Comparison of ENCODE assay signal across 29 mouse cellular contexts in genomic region chr7:55869220-55869619, GRCm38 (mm10). TPM values are rescaled to one million over a fixed set of nuclear protein-coding genes. Genes with fewer than 3 reads are reported as not detected.
DNase-seq lines count a peak whose midpoint lies in the region; ATAC-seq and TF ChIP-seq lines count a peak whose summit lies in the region.
"Had no signal": no experiment of that assay in that cellular context is flagged by ENCODE, and none has a peak within 500 bp of the region (broad histone marks: within the 10 kb centered on the region; RNA-seq: fewer than 3 reads in every experiment).

No protein-coding gene starts in this region.

- peaks cover 5% of the 10 kb centered on the region; the same call in 1 of the 2 replicates for H3K4me1 ChIP-seq in intestine, embryonic 15.5 days (replicated peaks)
- H3K4me1 ChIP-seq in intestine, postnatal 0 days (replicated peaks; ENCODE audit: control insufficient read depth, insufficient read depth, low read length): no peaks in the 10 kb centered on the region; the same call in 1 of the 2 replicates
- peaks cover 2 to 37% of the 10 kb centered on the region in 2 experiments for H3K4me1 ChIP-seq in CH12.LX (ENCODE audit: control insufficient read depth in 1 of 2, insufficient read depth in 2 of 2)
- H3K4me1 ChIP-seq: hindbrain, embryonic 13.5 days had no signal

- TF ChIP-seq POLR2A in CH12.LX (IDR thresholded peaks at IDR 0.05; ENCODE audit: low read depth, low read length): no peak

- H3K79me2 ChIP-seq in CH12.LX (replicated peaks; ENCODE audit: control insufficient read depth, extremely low read depth, insufficient read depth, poor library complexity, severe bottlenecking): peaks cover 5% of the 10 kb centered on the region; the same call in 1 of the 2 replicates

- H3K9me3 ChIP-seq in intestine, embryonic 15.5 days: no peaks in the 10 kb centered on the region
- H3K9me3 ChIP-seq in intestine, postnatal 0 days (ENCODE audit: control insufficient read depth): no peaks in the 10 kb centered on the region
- no peaks in the 10 kb centered on the region for H3K9me3 ChIP-seq in CH12.LX (replicated peaks; ENCODE audit: low read length)
- H3K9me3 ChIP-seq: forebrain, embryonic 13.5 days; heart, embryonic 12.5 days; hindbrain, embryonic 13.5 days; limb, embryonic 12.5 days; liver, embryonic 12.5 days; megakaryocyte, embryonic 14.5 days; midbrain, embryonic 12.5 days; neural tube, embryonic 13.5 days had no signal

- no peak overlapping the region for H3K4me3 ChIP-seq in intestine, embryonic 15.5 days (replicated peaks)
- no peak overlapping the region for H3K4me3 ChIP-seq in intestine, postnatal 0 days (ENCODE audit: low read depth, low read length)
- H3K4me3 ChIP-seq in CH12.LX (replicated peaks in 1 of 3; ENCODE audit: low read depth in 2 of 3, low read length in 2 of 3, poor library complexity in 1 of 3): no peak overlapping the region
- H3K4me3 ChIP-seq: forebrain, embryonic 13.5 days; heart, embryonic 12.5 days; hindbrain, embryonic 13.5 days; left cerebral cortex, adult 2 months; limb, embryonic 12.5 days; liver, embryonic 12.5 days; megakaryocyte, embryonic 14.5 days; midbrain, embryonic 12.5 days; neural tube, embryonic 13.5 days had no signal

- no peaks in the 10 kb centered on the region for H3K27me3 ChIP-seq in intestine, embryonic 15.5 days (replicated peaks)
- H3K27me3 ChIP-seq in intestine, postnatal 0 days (replicated peaks; ENCODE audit: control insufficient read depth, insufficient read depth, low read length): no peaks in the 10 kb centered on the region
- H3K27me3 ChIP-seq in CH12.LX (replicated peaks): no peaks in the 10 kb centered on the region
- H3K27me3 ChIP-seq: forebrain, embryonic 13.5 days; heart, embryonic 12.5 days; hindbrain, embryonic 13.5 days; limb, embryonic 12.5 days; liver, embryonic 12.5 days; megakaryocyte, embryonic 14.5 days; midbrain, embryonic 12.5 days; neural tube, embryonic 13.5 days had no signal

- WGBS in intestine, embryonic 15.5 days: 77% methylated on average over 3 of the region's 3 CpGs
- WGBS in intestine, postnatal 0 days: 51% methylated on average over 3 of the region's 3 CpGs

- DNase-seq in kidney, adult 9 months: peak; percentile 72
- DNase-seq in kidney, postnatal 10 days: no peak
- DNase-seq in CH12.LX (ENCODE audit: extremely low read depth): peak; percentile 38
- DNase-seq in kidney, postnatal 14 days: peak; percentile 30
- no peak for DNase-seq in adrenal gland, adult 18-20 months (ENCODE audit: low spot score in 2 of 2)
- DNase-seq: adrenal gland, postnatal 14 days; cerebellum, adult 11 months; cerebellum, adult 9-10 months; cerebellum, postnatal 36 days; gastrocnemius, postnatal 14 days; heart, adult 18-20 months; heart, postnatal 4 days; layer of hippocampus, adult 9-11 months; liver, postnatal 0 days; lung, postnatal 36 days; retina, postnatal 1 day; right cerebral cortex, postnatal 14 days had no signal

- dilution Hi-C loops in CH12.LX (cut with MboI; ENCODE audit: extremely low pct_ligation_motif_present, extremely low pct_unique_long_range_greater_than_20kb, low sequenced_read_pairs): no loop called here

- no peak overlapping the region for H3K9ac ChIP-seq in intestine, embryonic 15.5 days
- H3K9ac ChIP-seq in intestine, postnatal 0 days (ENCODE audit: low read depth, low read length): no peak overlapping the region
- H3K9ac ChIP-seq in CH12.LX (ENCODE audit: insufficient read depth, low read depth): no peak overlapping the region
- H3K9ac ChIP-seq: forebrain, embryonic 13.5 days; heart, embryonic 12.5 days; hindbrain, embryonic 13.5 days; limb, embryonic 12.5 days; liver, embryonic 12.5 days; liver, postnatal 0 days; midbrain, embryonic 12.5 days; neural tube, embryonic 13.5 days had no signal

- H3K36me3 ChIP-seq in intestine, embryonic 15.5 days: peaks cover 15% of the 10 kb centered on the region
- peaks cover 20% of the 10 kb centered on the region for H3K36me3 ChIP-seq in intestine, postnatal 0 days (ENCODE audit: control insufficient read depth, insufficient read depth)
- H3K36me3 ChIP-seq in CH12.LX (replicated peaks in 1 of 2; ENCODE audit: control insufficient read depth in 1 of 2, insufficient read depth in 1 of 2, low read length in 1 of 2): peaks cover 15 to 27% of the 10 kb centered on the region in 2 experiments

- TF ChIP-seq RAD21 in CH12.LX (IDR thresholded peaks at IDR 0.05; ENCODE audit: low read depth, low read length): no peak

- TF ChIP-seq EP300 in CH12.LX (IDR thresholded peaks at IDR 0.05; ENCODE audit: low read length): no peak

- no peak overlapping the region for H3K4me2 ChIP-seq in intestine, embryonic 15.5 days (replicated peaks)
- H3K4me2 ChIP-seq in intestine, postnatal 0 days (replicated peaks; ENCODE audit: low read depth): no peak overlapping the region
- H3K4me2 ChIP-seq in CH12.LX (ENCODE audit: insufficient read depth, low read depth, poor library complexity, severe bottlenecking): no peak overlapping the region
- H3K4me2 ChIP-seq: forebrain, embryonic 13.5 days; heart, embryonic 12.5 days; hindbrain, embryonic 13.5 days; limb, embryonic 12.5 days; liver, embryonic 12.5 days; midbrain, embryonic 12.5 days; neural tube, embryonic 13.5 days had no signal

- no peak for TF ChIP-seq CTCF in intestine, postnatal 0 days (IDR thresholded peaks at IDR 0.05; ENCODE audit: low read depth)
- TF ChIP-seq CTCF in CH12.LX (conservative IDR thresholded peaks at IDR 0.05 in 1 of 2, IDR thresholded peaks at IDR 0.05 in 1 of 2; ENCODE audit: low read depth in 2 of 2, low read length in 2 of 2): no peak

- H3K27ac ChIP-seq in intestine, embryonic 15.5 days: no peak overlapping the region
- H3K27ac ChIP-seq in intestine, postnatal 0 days (ENCODE audit: low read depth, low read length): no peak overlapping the region
- H3K27ac ChIP-seq in CH12.LX (ENCODE audit: insufficient read depth, low read depth): no peak overlapping the region
- H3K27ac ChIP-seq: forebrain, embryonic 13.5 days; hindbrain, embryonic 13.5 days; left cerebral cortex, adult 2 months; limb, embryonic 12.5 days; liver, embryonic 12.5 days; midbrain, embryonic 12.5 days; neural tube, embryonic 13.5 days had no signal

- 0 out of 2 replicates have a peak, but pooled peaks have one; percentile 23 for ATAC-seq in intestine, embryonic 15.5 days
- ATAC-seq in intestine, postnatal 0 days: no peak
- no peak for ATAC-seq in monocyte, adult 5-6 weeks (replicated peaks; ENCODE audit: insufficient number of reproducible peaks, low FRiP score, low TSS enrichment, poor library complexity, severe bottlenecking)
- ATAC-seq: forebrain, embryonic 13.5 days; liver, embryonic 12.5 days; liver, postnatal 0 days had no signal

- in situ Hi-C loops in CH12.LX (cut with MboI; ENCODE audit: low pct_ligation_motif_present, low pct_unique_long_range_greater_than_20kb, low sequenced_read_pairs): no loop called here

TF ChIP-seq in CH12.LX, 34 proteins besides CTCF, POLR2A, EP300 and RAD21:
- TF ChIP-seq MEF2A (IDR thresholded peaks at IDR 0.05; ENCODE audit: borderline replicate concordance, low read depth, low read length) (no peak), RCOR1 (conservative IDR thresholded peaks at IDR 0.05; ENCODE audit: low read depth, low read length) (no peak), MXI1 (IDR thresholded peaks at IDR 0.05; ENCODE audit: low read depth, low read length) (no peak), MAZ (IDR thresholded peaks at IDR 0.05; ENCODE audit: low read depth, low read length) (no peak), MYC (IDR thresholded peaks at IDR 0.05; ENCODE audit: low read depth, low read length) (no peak), USF2 (conservative IDR thresholded peaks at IDR 0.05; ENCODE audit: low read depth, low read length) (no peak), USF1 (IDR thresholded peaks at IDR 0.05; ENCODE audit: low read depth, low read length) (no peak), JUND (conservative IDR thresholded peaks at IDR 0.05; ENCODE audit: low read depth, low read length) (no peak), ETS1 (conservative IDR thresholded peaks at IDR 0.05; ENCODE audit: low read depth, low read length) (no peak), BHLHE40 (IDR thresholded peaks at IDR 0.05; ENCODE audit: low read depth, low read length) (no peak), CHD2 (IDR thresholded peaks at IDR 0.05; ENCODE audit: low read length) (no peak), ZKSCAN1 (IDR thresholded peaks at IDR 0.05; ENCODE audit: borderline replicate concordance, low read depth, low read length) (no peak), JUN (IDR thresholded peaks at IDR 0.05; ENCODE audit: insufficient read depth, low read depth, low read length) (no peak), TBP (conservative IDR thresholded peaks at IDR 0.05; ENCODE audit: low read depth, low read length) (no peak), E2F4 (IDR thresholded peaks at IDR 0.05; ENCODE audit: insufficient replicate concordance, low read depth, low read length) (no peak), SMC3 (IDR thresholded peaks at IDR 0.05; ENCODE audit: low read depth, low read length) (no peak)
TF ChIP-seq in CH12.LX: peak in this region for 0.

RNA-seq across cellular contexts. Expression of gene Cyfip1, which starts 27.7 kb away (rescaled TPM):
- polyA plus RNA-seq in intestine, embryonic 15.5 days (2015; fragmentation: Nextera tagmentation; extraction: Ambion mirVana): 94.6 and 94.7 TPM in 2 replicates
- 49.0 and 54.2 TPM in 2 replicates for polyA plus RNA-seq in intestine, postnatal 0 days (2015; fragmentation: Nextera tagmentation; extraction: Ambion mirVana)
- total RNA-seq in CH12.LX (2012; rRNA removed) (24.8 and 29.3 TPM in 2 replicates), CH12.LX (2014; rRNA removed) (19.3 and 20.1 TPM in 2 replicates)
- polyA plus RNA-seq in CH12.LX (2012; ENCODE audit: insufficient read length, low read depth): 24.8 and 27.8 TPM in 2 replicates
- 93.0 to 117 TPM (median 105 TPM) in 3 replicates for total RNA-seq in monocyte, adult 5-6 weeks (2017)
- total RNA-seq in adrenal gland, adult 18-20 months (2021): 10 to 100 TPM; 53.8 to 69.4 TPM

Comparison
In these comparisons a context has a peak if more than half of its experiments do, and no peak if none do; other contexts are left out.
1. DNase-seq: peak in kidney, adult 9 months (single experiment), CH12.LX (single experiment) and kidney, postnatal 14 days (single experiment); none in kidney, postnatal 10 days (single experiment) and adrenal gland, adult 18-20 months (0 of 2).